ENCODE assay signal across 7 mouse cellular contexts in the genomic region with DNA sequence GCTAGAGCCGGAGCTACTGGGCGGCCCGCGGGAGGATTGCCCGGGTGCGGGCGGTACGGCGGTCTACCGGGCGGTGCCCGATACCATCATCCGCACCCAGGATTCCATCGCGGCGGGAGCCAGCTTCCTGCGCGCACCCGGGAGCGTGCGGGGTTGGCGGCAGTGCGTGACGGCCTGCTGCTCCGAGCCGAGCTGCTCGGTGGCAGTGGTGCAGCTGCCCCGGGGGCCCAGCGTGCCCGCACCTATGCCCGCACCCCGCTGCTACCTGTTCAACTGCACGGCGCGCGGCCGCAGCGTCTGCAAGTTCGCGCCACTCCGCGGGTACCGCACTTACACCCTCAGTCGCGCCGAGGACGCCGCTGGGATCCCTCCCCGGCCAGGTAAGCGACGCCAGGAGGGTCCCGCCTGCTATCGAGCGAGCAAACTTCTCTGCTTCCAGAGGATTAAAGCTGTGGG. TPM values are rescaled to one million over a fixed set of nuclear protein-coding genes. Genes with fewer than 3 reads are reported as not detected.
A peak's percentile ranks its signal among the peaks of the same experiment; 100 is the strongest.
DNase-seq lines count a peak whose midpoint lies in the region; ATAC-seq and TF ChIP-seq lines count a peak whose summit lies in the region.

No protein-coding gene starts in this region.

- TF ChIP-seq CTCF in liver, adult 2 months (IDR thresholded peaks at IDR 0.05; ENCODE audit: low read depth, low read length): no peak
- TF ChIP-seq CTCF in bone marrow macrophage, adult 2 months (IDR thresholded peaks at IDR 0.05; ENCODE audit: low read depth, low read length): no peak
- TF ChIP-seq CTCF in liver, embryonic 14.5 days (IDR thresholded peaks at IDR 0.05; ENCODE audit: low read depth): no peak

- no peak overlapping the region for H3K27ac ChIP-seq in liver, adult 2 months (replicated peaks; ENCODE audit: insufficient read depth, low read depth, low read length)
- no peak overlapping the region for H3K27ac ChIP-seq in bone marrow macrophage, adult 2 months (ENCODE audit: insufficient read depth, low read depth, low read length)
- peak overlapping the region; percentile 82 for H3K27ac ChIP-seq in forebrain, embryonic 14.5 days (ENCODE audit: low read depth, low read length)
- no peak overlapping the region for H3K27ac ChIP-seq in liver, embryonic 14.5 days

- no peak for DNase-seq in liver, adult 2 months (ENCODE audit: extremely low read depth, low read depth, low spot score)
- DNase-seq in liver: no peak
- DNase-seq in forebrain, embryonic 14.5 days (ENCODE audit: low spot score): peak; percentile 31
- DNase-seq in liver, embryonic 14.5 days (ENCODE audit: low read depth in 3 of 3, low spot score in 3 of 3): no peak
- no peak for DNase-seq in c-Kit-positive CD71-positive TER-119-positive erythroid progenitor cells, embryonic 14.5 days (ENCODE audit: low spot score)
- DNase-seq in retina, embryonic 14.5 days (ENCODE audit: low spot score): no peak

- H3K4me3 ChIP-seq in liver, adult 2 months (ENCODE audit: insufficient read depth, low read depth, low read length): peak overlapping the region; percentile 73
- H3K4me3 ChIP-seq in bone marrow macrophage, adult 2 months (ENCODE audit: insufficient read depth, low read length): peak overlapping the region; percentile 68
- H3K4me3 ChIP-seq in forebrain, embryonic 14.5 days (ENCODE audit: low read depth, low read length): peak overlapping the region; percentile 77
- peak overlapping the region; percentile 42 to 53 for H3K4me3 ChIP-seq in liver, embryonic 14.5 days (ENCODE audit: insufficient read depth in 1 of 2, low read depth in 2 of 2, low read length in 2 of 2)

- TF ChIP-seq POLR2A in liver, adult 2 months (IDR thresholded peaks at IDR 0.05; ENCODE audit: extremely low read depth, insufficient read depth, low read length): no peak
- no peak for TF ChIP-seq POLR2A in bone marrow macrophage, adult 2 months (IDR thresholded peaks at IDR 0.05; ENCODE audit: borderline replicate concordance, low read depth, low read length)

- no peaks in the 10 kb centered on the region for H3K27me3 ChIP-seq in liver, adult 2 months (ENCODE audit: control insufficient read depth, insufficient read depth, low read length)
- H3K27me3 ChIP-seq in forebrain, embryonic 14.5 days (replicated peaks; ENCODE audit: control insufficient read depth, insufficient read depth, low read length): peaks cover 2% of the 10 kb centered on the region; the same call in 1 of the 2 replicates
- H3K27me3 ChIP-seq in liver, embryonic 14.5 days (ENCODE audit: control insufficient read depth, insufficient read depth, low read length): peaks cover 19% of the 10 kb centered on the region

- TF ChIP-seq EP300 in liver, embryonic 14.5 days (IDR thresholded peaks at IDR 0.05; ENCODE audit: low read depth): no peak

- WGBS in liver, adult 2 months: under 1% methylated on average over 54 of the region's 54 CpGs
- WGBS in forebrain, embryonic 14.5 days: 0% methylated on average over 47 of the region's 54 CpGs
- under 1% methylated on average over 51 of the region's 54 CpGs for WGBS in liver, embryonic 14.5 days (ENCODE audit: insufficient replicate concordance)

- H3K4me1 ChIP-seq in liver, adult 2 months (ENCODE audit: control insufficient read depth, insufficient read depth, low read length): peaks cover 2% of the 10 kb centered on the region
- H3K4me1 ChIP-seq in bone marrow macrophage, adult 2 months (ENCODE audit: control insufficient read depth, insufficient read depth, low read length): no peaks in the 10 kb centered on the region
- H3K4me1 ChIP-seq in forebrain, embryonic 14.5 days (ENCODE audit: control insufficient read depth, insufficient read depth, low read length): peaks cover 15% of the 10 kb centered on the region
- peaks cover 0 to 2% of the 10 kb centered on the region in 2 experiments; a peak in 2 of 4 replicates for H3K4me1 ChIP-seq in liver, embryonic 14.5 days (replicated peaks; ENCODE audit: control insufficient read depth in 2 of 2, insufficient read depth in 2 of 2, low read length in 1 of 2)

- no peaks in the 10 kb centered on the region for H3K9me3 ChIP-seq in forebrain, embryonic 14.5 days (replicated peaks; ENCODE audit: control insufficient read depth, low read length)
- H3K9me3 ChIP-seq in liver, embryonic 14.5 days (ENCODE audit: control insufficient read depth, low read length): no peaks in the 10 kb centered on the region

- no peaks in the 10 kb centered on the region for H3K36me3 ChIP-seq in liver, adult 2 months (ENCODE audit: control insufficient read depth, insufficient read depth, low read length)
- no peaks in the 10 kb centered on the region for H3K36me3 ChIP-seq in forebrain, embryonic 14.5 days (ENCODE audit: control insufficient read depth, insufficient read depth, low read length)
- no peaks in the 10 kb centered on the region for H3K36me3 ChIP-seq in liver, embryonic 14.5 days (replicated peaks; ENCODE audit: control insufficient read depth, insufficient read depth, low read depth)

- no peak for ATAC-seq in forebrain, embryonic 14.5 days
- ATAC-seq in liver, embryonic 14.5 days (ENCODE audit: insufficient read depth): no peak

- peak overlapping the region; percentile 97 for H3K4me2 ChIP-seq in forebrain, embryonic 14.5 days (ENCODE audit: low read length)
- H3K4me2 ChIP-seq in liver, embryonic 14.5 days (ENCODE audit: low read depth): peak overlapping the region; percentile 74

- peak overlapping the region; percentile 75 for H3K9ac ChIP-seq in liver, adult 2 months (ENCODE audit: low read depth, low read length)
- H3K9ac ChIP-seq in forebrain, embryonic 14.5 days (ENCODE audit: low read length): peak overlapping the region; percentile 78
- H3K9ac ChIP-seq in liver, embryonic 14.5 days (replicated peaks): no peak overlapping the region

- H3K79me2 ChIP-seq in liver, adult 2 months (ENCODE audit: control insufficient read depth, insufficient read depth, low read length): no peaks in the 10 kb centered on the region

RNA-seq across cellular contexts. Expression of a gene that starts 0.7 kb away (rescaled TPM):
- total RNA-seq in liver, adult 2 months (2014; rRNA removed): 1.4 and 3.0 TPM in 2 replicates
- polyA plus RNA-seq in liver, adult 2 months (2012; rRNA removed): 1.2 and 2.0 TPM in 2 replicates
- polyA plus RNA-seq in bone marrow macrophage, adult 2 months (2012; ENCODE audit: insufficient read depth, insufficient read length, missing spikeins): 2.9 and 3.8 TPM in 2 replicates
- 29.0 and 36.8 TPM in 2 replicates for polyA plus RNA-seq in forebrain, embryonic 14.5 days (2014; fragmentation: Nextera tagmentation; extraction: Ambion mirVana)
- polyA plus RNA-seq in liver, embryonic 14.5 days (2012; rRNA removed): 0.27 and 0.39 TPM in 2 replicates
- 0.24 and 0.51 TPM in 2 replicates for polyA plus RNA-seq in liver, embryonic 14.5 days (2014; fragmentation: Nextera tagmentation; extraction: Ambion mirVana)
